Mouse (Mus musculus) kidney, postnatal 4 days (tissue): Measurements from ENCODE around the gene Dpf1.
A peak's percentile ranks its signal among the peaks of the same experiment; 100 is the strongest.

Source experiments
- DNase-seq, 2 experiments: peaks; one replicate each; pipeline ENCODE4 v3.0.0; 2021; ENCODE audit warnings: mixed read lengths in 2 of 2

The Dpf1 gene

DNA sequence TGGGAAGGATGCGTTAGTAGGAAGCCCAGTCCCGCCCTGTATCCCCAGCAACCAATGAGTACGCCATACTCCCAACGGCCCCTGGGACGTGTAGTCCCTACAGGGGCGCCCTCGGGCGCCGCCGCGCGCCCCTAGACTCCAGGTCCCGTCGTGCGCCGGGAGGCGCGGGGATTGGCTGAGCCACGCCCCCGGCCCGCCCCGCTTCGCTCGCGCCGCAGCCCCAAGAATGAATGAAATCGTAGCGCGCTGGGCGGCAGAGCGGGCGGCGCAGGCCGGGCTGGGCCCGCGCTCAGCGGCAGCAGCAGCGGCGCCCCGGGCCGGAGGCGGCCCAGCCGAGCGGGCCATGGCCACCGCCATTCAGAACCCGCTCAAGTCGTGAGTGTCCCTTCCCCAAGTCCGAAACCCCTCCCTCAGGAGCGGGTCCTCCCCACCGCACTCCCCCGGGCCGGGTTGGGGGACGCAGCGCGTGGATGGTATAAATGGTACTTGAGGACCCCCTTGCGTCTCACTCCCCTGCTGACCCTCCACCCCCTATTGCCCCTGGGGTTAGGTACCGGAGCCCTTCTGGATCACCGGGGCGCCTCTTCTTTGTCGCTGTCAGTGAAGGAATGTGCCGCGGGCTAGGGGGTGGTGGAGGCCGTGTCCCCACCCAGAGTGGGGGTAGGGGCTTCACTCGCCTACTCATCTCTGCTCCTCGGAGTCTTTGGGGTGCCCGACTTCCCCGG, at the start of gene Dpf1:
Dpf1 (plus strand) TSS at position 214 of the 725 bp plus-strand sequence.
- DNase-seq, result peak; percentile 86 to 93

DNA sequence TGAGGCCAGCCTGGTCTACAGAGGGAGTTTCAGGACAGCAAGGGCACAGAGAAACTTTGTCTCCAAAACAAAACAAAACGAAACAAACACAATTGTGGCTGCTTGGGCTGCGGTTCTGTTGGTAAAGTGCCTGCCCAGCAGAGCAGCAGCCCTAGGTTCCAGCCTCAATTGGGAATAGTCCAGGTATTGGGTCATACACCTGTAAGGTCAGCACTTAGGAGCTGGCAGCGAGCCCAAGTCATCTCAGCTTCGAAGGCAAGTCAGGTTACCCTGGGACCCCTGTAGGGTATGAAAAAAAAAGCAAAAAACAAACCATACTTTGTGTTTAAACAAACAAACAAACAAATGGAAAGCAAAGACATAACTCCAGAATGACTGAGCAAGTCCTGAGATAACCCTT, 47.9 kb upstream of the Dpf1 start:
- DNase-seq, result no peak

DNA sequence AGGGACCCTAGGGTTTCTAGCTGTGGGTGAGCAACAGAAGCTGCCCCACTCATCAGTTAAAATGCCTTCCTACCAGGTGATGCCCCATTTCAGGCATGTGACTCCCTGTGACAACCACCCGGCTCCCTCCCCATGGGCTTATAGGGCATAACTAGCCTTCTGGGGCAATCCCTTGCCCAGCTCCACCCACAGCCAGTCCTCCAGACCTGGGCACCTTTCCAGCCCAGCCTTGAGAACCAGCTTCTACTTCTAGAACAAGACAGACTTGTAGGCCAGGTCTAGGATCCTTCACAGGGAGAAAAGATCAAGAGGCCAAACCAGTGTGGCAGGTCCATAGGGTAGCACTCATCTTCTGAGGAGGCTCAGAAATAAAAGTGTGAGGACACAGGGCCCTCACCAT, 46.4 kb upstream of the Dpf1 start:
- DNase-seq, result no peak

DNA sequence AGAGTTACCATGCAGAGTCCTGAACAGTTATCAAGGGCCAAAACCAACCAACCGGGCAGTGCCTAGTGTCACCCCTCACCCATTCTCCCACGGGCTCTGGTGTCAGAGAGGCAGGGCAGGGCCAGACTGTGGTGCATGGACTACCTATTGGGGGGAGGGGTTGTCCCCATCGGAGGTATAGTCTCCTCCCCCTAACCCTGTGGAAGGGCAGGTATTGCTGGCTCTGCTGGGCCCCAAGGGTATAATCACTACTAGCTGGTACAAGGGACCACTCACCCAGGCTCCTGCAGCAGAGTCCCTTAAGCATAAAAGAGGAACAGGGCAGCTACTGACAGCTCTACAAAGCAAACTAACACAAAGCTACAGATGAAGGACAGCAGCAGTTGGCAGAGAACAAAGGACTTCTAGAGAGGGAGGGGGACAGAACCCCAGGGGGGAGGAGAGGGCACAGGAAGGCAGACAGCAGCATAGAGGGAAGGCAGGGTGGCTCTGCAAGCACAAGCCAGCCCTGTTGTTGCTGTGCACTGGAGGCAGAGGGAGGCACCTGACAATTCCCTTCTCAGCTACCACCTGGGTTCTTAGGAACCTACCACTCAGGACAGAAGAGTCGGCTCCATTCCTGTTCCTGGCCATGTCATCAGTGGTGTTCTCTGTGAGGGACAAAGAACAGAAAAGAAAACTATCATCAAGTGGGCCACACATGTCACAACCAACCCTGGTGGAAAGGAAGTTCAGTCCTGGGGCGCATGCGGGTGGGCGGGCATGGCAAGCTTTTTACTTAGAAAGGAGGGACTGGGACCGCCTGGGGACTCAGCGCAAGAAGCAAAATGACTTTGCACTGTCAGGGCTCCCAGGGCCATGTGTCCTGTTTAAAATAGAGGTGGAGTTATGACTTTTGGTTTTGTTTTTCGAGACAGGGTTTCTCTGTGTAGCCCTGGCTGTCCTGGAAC, 43.7 kb upstream of the Dpf1 start:
- no peak for DNase-seq

DNA sequence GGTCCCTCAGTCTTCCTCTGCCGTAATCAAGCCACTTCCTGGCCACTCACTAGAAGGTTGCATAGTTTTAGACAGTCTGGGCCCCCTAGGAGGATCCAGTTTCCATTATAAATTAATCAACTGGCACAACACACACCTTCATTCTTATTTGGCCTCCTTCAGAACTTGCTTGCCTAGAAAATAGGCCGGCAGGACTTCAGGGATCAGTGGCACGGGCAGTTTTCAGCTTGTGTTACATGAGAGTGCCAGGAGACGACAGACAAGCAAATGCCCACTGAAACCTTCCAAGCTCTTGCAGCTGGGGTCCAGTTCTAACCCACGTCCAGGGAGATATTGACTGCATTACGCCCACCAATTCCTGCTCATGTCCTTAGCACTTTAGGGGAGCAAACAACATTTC, 41.6 kb upstream of the Dpf1 start:
- DNase-seq, result no peak

DNA sequence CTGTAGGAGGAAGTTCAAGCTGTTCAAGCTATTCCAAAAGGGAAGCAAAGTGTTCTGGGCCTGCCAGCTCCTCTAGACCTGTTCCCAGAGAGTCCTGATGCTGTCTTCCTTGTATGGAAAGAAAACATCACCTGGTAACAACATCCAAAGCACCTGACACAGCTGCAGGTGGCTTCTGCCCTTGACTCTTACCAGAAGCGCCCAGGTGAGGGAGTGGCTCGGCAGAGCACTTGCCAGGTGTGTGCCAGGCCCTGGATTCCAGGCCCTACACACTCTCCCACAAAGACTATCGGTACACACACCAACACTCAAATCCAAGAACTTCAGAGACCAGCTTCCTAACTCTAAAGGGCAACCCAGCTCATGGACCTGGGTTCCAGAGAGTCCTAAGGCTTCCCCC, 39.9 kb upstream of the Dpf1 start:
- no peak for DNase-seq

DNA sequence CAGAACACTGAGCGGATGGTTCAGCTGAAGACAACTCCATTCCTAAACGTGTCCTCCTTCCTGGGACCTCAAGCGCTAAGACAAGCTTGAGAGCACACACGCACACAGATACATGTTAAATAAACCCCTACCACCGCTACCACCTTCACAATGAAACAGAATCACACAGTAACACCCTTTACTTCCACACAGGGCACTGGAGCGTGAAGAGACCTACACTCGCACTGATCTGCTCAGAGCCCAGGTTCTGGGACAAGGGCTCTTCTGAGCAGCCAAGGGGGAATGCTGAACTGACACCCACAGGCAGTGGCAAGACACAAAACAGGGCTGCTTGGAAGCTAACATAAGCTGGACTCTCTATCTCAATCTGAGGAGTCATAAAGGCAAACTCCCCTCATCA, 38.1 kb upstream of the Dpf1 start:
- DNase-seq, result no peak

DNA sequence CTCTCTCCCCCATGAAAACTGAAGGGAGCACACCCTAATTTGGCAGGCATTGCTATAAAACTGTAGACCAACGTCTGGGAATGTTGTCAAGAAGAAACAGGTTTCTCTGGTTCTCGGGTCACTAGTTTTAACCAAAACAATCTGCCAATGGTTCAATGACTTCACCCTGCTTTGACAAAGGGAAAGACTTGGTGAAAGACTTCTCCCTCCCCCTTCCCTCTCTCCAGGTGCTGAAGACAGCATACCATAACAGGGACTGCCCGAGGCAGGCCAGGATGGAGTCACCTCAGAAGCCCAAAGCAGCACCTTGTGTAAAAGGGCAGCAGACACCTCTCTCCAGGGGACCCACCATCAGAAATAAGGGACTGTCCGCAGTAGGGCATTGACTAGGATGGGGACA, 36.8 kb upstream of the Dpf1 start:
- DNase-seq, result no peak

DNA sequence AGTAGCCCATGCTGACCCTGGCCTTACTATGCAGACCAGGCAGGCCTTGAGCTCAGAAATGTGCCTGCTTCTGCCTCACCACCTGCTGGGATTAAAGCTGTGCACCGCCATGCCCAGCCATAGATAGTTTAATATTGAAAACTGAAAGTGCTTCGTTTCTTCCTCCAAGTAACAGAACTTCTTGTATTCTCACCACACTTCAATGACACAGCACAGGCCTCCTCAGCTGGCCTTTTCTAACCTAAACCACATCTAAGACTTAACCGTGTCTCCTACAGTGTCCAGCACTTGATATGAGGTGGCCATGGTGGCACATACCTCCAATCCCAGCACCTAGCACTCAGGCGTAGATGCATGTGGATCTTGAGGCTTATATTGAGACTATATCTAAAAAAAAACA, 33.3 kb upstream of the Dpf1 start:
- DNase-seq, result no peak

DNA sequence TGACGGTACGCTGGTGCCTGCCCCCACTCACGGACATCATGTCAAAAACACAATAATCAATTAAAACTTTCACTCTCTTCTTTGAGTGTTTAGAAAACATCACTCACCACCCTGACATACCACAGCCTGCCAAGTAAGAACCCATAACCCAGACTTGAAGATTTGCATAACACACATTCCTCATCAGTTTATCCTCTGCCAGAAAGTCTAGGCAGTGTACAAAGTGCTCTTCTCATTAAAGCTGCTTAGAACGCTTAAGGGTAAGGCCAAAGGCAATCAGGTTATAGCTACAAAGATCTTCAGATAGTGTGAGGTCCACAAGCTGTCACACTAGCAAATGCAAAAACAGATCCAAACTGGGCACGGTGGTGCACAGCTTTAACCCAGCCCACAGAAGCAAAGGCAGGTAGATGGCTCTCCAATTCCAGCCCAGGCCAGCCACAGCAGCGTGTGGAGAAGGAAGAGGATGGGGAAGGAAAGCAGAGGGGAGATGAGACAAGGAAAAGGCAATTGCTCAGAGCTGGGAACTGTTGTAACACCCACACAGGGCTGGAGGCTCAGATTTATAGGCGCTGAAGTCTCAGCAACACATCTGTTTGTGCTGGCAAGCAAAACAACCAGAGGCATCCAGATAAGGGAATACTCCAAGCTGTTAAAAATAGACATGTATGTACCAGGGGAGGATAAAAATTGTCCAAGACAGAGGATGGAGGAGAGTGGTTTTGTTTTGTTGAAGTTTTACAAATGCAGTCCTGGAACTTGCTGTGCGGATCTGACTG, 31.9 kb upstream of the Dpf1 start:
- no peak for DNase-seq

DNA sequence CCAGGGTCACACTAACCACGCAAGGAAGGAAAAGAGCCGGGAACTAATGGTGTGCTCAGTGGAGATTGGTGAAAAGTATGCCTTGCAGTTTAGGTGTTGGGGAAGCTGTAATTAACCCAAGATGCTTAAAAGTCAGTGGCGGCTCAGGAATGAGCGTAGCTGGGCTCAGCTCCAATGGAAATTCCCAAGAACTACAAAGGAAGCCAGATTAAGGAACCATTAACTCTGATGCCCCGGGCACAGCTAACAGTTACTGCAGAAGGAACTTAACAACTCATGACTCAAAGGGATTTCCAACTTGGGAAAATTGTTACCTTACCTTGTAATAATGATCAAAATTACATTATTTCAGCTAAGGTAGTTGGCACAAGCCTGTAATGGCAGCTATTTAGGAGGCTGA, 27.0 kb upstream of the Dpf1 start:
- DNase-seq, result peak in 1 of 2 experiments; percentile 62

DNA sequence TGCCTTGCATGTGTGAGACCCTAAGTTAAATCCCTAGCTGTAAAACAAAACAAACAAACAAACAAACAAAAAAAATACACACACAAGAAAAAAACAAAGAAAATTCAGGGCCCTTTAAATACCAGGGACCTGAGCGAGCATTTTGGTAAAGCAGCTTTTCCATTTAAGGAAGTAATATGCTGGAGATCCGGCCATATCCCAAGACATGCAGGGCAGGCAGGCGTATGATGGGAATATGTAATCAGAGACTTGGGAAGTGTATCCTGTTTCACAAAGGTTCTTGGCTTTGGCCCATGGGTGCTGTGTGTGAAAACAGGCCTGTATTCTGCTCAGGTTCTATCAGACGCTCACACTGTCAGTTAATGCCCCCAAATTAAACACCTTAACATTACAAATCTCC, 26.2 kb upstream of the Dpf1 start:
- DNase-seq, result no peak

DNA sequence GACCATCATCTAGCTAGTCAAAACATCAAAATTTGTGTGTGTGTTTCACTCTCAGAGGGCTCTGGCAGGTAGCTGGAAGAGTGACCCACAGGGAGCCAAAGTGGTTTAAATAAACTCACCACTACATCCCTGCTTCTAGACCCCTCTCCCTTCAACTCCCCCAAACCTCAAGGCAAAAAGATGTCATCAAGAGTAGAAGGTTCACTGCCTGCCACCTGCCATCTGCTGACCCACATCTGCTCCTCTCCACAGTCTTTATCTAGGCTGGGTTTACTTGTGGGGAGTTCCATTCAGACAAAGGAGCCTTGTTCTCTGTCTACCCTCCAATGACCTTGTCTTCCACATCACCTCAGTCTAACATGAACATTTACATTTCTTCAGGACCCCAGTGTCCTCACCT, 24.5 kb upstream of the Dpf1 start:
- DNase-seq, result no peak

DNA sequence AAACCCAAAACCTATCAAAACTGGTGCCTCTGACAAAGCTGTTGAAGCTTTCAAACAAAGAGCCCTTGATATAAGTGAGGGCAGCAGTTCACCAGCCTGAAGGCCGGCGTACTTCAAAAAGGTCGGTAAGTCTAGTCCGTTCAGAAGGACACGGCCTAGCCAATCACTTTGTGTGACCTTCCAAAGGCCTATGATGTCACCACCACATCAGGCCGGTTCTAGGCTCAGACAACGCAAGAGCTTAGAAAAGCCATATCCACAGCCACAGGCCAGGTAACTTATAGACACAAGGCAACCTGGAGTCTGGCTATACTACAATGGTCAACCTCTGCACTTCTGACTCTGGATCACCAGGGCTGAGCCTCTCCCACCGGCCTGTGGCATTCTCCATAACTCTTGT, 23.8 kb upstream of the Dpf1 start:
- no peak for DNase-seq

DNA sequence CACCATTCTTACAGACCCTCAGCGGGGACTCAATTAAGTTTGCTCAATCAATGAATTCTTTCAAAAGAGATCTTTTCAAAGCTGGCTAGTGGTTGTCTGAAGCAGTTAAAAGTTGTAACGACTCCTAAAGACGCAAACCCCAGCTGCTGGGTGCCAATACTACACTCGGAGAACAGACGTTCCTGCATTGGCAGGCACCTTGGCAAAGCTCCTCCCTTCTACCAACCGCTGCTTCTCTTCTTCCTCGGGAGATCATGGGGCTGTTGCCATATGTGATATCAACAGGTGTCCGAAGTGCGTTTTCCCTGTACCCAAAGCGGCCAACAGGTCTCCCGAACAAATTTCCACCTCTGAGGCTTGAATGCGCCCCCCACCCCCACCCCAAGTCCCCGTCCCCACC, 22.9 kb upstream of the Dpf1 start:
- no peak for DNase-seq

DNA sequence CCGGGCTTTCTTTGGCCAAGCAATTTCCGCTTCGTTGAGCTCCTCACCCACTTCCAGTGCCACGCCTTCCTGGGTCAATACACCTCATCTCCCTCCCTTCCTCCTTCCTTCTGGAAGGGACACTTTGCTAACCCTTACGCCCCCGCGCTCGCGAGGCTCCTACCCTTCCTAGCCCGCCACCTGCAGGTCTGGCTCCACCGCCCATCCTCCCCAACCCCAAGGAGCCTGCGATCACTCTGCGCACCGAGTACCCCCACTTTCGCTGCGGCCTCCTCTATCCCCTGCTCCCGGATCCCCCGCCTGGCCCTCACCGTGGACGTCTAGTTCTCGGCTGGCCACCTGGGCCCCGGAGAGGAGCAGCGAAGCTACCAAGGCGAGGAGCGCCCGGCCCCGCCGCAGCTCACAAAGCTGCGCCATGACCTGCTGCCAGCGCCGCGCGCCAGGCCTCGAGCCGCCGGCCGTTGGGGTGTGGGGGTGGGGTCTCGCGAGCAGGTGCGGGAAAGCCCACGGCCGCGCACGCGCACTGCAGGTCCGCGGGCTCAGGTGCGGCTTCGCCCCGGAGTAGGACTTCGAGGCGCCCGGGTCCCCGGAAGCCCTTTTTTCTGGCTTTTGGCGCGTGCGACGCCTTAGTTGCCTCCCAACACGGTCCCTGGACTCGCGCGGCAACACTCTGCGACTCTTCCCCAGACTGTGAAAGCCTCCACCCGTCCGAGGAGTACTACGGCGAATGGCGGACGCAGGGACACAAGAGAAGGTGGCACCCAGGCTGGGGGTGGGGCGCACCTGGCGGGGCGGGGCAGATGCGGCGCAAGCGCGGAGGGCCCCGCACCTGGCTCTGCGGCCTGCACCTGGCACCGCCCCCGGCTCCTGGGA, 22.3 kb upstream of the Dpf1 start, which contains the start of gene Spint2:
Spint2 (minus strand) TSS at position 712 of the 873 bp plus-strand sequence.
- DNase-seq, result peak; percentile 91 to 95

DNA sequence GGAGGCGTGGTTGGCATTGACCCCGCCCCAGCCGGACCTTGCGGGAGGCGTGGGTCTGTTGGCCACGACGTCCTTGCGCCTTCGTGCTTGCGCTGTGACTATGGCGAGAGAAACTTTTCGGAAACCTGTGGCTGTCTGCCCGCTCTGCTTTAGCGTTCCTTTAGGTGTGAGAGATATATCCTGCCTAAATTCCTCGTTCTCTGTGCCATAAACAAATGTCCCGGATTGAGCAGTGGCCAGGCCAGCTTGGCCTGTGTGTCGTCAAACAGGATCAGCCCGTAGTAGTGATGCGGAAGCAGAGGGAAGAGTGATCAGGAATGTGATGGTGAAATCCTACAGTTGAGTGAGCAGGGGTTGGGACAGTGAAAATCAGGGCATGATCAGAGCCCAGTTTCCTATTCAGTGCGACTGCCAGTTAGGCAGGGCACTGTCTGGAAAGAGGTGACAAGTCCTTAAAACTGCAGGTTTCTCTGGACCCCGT, 21.6 kb upstream of the Dpf1 start:
- DNase-seq, result no peak

DNA sequence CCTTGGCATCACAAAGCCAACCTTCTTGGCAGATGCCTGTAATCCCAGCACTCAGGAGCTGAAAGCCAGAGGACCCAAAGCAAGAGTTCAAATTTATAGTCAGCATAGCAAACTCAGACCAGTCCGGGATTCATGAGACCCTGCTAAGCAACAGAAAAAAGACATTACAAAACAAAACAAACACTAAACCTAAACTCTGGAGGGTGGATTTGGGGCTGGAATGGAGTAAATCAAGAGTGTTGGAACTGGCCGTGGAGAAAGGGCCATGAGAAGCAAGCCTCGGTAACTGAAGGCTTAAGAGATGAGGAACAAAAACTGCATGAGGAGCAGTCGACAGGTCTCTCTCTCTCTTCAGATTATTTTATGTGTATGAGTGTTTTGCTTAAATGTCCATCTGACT, 19.9 kb upstream of the Dpf1 start:
- no peak for DNase-seq

DNA sequence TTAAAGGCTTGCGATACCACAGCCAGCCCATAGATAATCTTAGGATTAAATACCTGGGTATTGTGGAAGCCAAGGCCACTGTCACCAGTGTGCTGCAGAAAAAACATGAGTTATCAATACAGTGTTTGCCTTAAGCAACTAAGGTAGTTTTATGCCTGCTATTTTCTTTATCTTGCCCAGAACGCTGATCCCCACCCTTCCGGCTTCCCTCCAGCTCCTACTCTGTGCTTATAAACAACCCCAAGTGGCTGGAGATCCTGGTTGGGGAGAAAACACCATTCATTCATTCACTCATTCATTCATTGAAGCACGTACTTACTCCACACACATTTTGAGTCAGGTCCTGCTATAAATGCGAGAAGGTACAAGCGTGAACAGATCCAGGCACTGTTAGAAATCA, 19.2 kb upstream of the Dpf1 start:
- DNase-seq, result no peak

DNA sequence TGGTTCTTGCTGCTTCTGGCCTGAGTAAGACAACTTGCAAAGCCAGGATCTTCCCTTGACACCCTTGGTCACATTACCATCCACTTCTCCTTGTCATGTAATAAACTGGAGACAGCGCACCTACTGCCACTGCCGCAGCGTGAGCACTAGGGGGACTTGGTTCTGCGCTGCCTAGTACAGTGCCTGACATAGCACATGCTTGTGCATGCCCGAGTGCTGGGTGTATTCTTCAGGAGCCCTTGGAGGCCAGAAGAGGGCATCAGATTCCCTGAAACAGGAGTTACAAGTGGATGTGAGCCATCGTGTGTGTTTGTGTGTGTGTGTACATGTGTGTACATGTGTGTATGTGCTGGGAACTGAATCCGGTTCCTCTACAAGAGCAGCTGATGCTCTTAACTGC, 16.3 kb upstream of the Dpf1 start:
- no peak for DNase-seq

DNA sequence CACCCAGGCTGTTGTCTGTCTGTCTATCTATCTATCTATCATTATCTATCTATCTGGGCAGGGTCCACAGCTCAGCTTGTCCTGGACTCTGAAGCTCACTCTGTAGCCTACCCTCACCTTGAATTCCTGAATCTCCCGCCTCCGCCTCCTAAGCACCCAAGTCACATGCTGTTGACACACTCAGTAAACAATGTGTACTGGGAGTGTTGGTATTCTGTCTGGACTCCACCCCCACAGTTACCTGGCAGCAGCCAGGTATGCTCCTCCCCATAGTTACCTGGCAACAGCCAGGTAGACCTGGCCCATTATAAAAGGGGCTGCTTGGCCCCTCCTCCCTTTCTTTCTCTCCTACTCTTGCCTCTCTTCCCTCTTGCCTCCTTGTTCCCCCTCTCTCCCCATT, 15.7 kb upstream of the Dpf1 start:
- DNase-seq, result no peak
